Mouse (Mus musculus) G1E (cell line): ENCODE measurements around the gene Iqcf4.

Experiments used
- CTCF ChIP-seq: IDR thresholded peaks from 2 replicates; pipeline ENCODE4 v1.5.1; 2012; ENCODE audit warnings: low read depth, low read length, inconsistent platforms, mixed read lengths
- GATA1 ChIP-seq: IDR thresholded peaks from 2 replicates; pipeline ENCODE4 v1.6.1; 2012; ENCODE audit warnings: borderline replicate concordance, low read length, inconsistent platforms, mixed read lengths
- POLR2AphosphoS5 ChIP-seq: IDR thresholded peaks from 2 replicates; pipeline ENCODE4 v1.6.1; 2012; ENCODE audit warnings: low read depth, low read length, inconsistent platforms; ENCODE audit not compliant: insufficient replicate concordance
- TAL1 ChIP-seq: conservative IDR thresholded peaks from 2 replicates; pipeline ENCODE4 v1.6.1; 2012; ENCODE audit warnings: low read depth, low read length, inconsistent platforms, mixed read lengths

- TF ChIP-seq CTCF, result no peak
- TF ChIP-seq TAL1, result no peak
- no peak for TF ChIP-seq GATA1
- no peak for TF ChIP-seq POLR2AphosphoS5
Measured at GRCm38 (mm10) chr9:106582552-106582951, 11.8 kb upstream of the Iqcf4 start.
